Mouse (Mus musculus) left cerebral cortex, adult 11 months (tissue): ENCODE results near the gene B4galt2.

ENCODE experiments used
- DNase-seq: peaks from one replicate; pipeline ENCODE4 v3.0.0; 2022; ENCODE audit warnings: low spot score

B4galt2 gene

DNA sequence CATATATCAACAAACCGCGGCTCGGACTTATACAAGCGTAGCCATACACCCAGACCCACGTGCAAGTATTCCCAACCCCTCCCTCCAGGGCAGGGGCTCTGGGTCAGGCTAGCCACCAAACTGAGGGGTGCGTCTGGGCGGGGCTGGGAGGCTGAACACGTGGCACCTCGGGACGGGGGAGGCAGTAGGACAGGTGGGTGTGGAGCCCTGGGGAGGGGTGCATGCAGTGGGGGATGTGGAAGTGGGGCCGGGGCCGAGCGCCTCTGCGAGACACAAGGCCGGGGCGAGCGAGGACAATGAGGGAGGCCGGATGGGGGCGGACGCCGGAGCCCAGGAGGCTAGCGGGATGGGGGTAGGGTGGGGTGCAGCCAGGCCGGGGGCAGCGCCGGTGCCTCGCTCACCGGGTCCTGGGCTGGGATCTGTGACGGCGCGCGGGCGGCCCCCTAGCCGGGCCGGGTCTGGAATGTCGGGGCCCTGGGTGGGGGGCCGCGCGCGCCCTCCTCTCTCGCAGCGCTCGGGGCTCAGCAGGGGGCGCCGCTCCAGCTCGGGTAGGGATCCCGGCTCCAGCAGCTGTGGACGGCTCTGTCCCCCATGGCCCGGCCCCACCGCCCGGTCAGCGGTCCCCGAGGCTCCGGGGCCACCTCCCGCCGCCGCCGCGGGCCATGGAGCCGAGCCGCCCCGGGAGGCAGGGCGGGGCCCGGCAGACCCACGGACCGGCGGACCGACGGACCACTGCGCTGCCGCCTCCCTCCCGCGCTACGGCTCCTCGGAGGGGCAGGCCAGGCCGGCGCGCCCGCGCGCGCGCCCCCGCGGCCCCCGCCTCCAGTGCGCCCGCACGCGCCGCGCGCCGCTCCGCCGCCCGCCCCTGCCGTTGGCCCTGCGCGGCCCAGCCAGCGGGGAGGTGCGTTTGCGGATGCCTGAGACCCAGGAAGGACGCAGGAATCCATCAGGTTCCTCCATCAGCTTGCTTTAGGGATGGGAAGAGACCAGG, at the start of gene B4galt2:
TSS of gene B4galt2 (minus strand) at position 787 of the 991 bp plus-strand sequence.
- no peak for DNase-seq

DNA sequence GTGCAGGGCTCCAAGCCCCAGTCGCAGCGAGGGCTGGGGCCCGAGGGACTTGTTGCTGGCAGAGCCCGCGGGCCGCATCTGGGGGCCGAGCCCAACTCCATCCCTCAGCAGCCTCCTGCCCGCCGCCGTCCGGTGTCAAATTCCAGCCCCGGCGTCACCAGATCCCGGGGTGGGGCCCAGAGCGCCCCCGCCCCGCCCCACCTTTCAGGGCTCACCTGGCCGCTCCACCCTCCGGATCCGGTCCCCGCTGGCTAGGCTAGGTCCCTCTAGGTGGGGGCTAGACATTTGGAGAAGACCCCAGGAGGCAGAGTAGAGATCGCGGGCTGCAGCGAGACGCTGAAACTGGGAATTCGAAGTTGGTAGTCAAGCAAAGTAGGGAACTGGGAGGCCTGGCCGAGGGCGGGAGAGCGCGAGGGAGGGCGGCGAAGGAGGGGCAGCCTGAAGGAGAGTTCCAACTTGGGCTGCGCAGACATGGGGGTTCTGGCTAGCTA, 46.1 kb upstream of the B4galt2 start, which contains the start of gene Artn:
TSS of gene Artn (minus strand) at position 373 of the 491 bp plus-strand sequence.
- no peak for DNase-seq

DNA sequence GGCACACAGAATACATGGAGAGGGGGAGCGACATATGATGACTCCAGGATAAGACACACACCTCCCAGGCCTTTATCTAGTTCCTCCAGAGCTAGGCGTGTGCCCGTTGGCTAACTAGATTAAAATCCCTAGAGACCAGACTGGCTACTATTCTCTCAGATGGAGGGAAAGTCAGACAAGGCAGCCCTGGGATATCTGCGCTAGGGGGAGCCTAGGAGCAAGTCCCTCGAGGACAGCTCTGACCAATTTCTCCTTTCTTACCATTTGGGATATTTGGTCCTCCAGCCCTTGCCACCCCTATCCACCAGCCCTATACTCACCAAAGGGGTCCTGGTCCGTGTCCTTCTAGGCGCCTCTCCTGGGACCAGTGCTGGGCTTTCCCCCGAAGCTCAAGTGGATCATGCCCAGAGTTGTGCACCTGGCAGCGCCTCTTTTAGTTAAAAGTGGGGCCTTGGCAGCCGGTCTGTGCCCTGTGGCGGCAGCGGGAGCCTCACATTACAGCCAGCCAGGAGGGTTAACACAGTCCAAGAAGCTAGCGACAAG, 45.5 kb upstream of the B4galt2 start:
- DNase-seq, result no peak

DNA sequence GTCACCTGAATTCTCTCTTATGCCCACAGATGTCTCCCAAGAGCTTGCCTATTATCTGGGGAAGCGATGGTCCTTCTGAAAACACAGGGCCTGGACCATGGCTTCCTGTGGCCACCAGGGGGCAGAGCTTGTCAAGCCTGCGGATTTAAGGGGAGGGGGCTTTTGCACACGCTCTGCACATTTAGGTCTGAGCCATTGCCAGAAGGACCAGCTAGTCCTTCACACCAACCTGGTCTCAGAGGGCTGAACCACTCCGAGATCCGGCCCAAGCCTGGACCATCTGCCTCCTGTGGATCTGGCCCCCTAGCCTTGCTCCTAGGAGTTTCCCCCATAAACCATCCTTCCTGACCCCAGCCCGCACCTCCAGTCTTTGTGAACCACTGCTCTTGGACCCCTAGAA, 44.9 kb upstream of the B4galt2 start:
- no peak for DNase-seq

DNA sequence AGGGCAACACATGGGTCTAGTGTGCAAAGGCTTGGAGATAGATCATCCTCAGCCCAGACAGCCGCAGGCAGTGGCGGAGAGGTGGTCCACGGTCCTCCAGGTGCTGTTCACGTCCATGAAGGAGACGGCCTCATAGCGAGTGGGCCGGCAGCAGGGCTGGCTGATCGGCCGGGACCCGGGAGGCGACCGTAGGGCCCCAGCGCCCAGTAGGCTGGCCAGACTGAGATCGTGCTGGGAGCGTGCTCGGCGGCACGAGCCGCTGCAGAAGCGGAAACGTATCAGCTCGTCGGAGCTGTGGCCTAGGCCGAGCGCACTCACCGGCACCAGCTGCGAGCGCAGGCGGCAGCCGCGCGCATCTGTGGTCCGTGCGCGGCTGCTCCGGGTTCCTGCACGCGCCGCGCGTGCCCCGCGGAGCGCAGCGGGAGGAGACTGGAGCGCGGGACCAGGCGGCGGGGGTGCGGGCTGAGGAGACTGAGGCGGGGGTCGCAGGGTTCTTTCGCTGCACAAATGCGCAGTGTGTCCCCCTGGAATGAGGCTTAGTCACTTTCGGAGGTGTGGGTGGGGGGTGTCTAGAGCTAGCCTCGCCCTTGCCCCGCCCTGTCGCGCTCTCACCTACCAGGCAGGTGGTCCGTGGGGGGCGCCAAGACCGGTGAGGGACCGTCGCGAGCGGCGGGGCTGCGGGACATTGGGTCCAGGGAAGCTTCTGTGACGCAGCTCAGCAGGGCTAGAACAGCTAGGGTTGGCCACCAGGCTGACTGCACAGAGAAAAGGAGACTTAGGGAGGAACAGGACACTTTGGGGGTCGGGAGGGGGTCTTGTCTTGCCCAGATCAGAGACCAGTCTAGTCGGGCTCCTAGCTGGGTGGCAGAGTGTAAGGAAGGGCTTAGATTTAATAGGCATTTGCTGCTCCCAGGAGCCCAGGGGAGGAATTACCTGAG, 43.5 kb upstream of the B4galt2 start:
- DNase-seq, result peak; percentile 50

DNA sequence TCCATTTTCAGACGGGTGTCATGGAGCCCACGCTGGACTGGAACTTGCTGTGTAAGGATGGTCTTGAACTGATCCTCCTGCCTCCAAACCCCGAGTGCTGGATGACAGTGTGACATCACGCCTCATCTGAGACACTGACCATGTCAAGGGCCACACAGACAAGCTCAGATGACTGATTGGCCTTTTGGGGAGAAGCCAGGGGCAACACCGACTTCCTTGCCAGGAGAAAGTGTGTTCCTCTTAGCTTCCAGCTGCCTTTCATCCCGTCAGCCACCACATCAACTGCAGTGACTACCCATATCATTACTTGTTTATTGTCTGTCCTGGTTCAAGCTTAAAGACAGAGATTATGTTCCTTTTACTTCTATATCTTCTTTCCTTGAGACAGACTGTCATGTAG, 41.6 kb upstream of the B4galt2 start:
- DNase-seq, result no peak

DNA sequence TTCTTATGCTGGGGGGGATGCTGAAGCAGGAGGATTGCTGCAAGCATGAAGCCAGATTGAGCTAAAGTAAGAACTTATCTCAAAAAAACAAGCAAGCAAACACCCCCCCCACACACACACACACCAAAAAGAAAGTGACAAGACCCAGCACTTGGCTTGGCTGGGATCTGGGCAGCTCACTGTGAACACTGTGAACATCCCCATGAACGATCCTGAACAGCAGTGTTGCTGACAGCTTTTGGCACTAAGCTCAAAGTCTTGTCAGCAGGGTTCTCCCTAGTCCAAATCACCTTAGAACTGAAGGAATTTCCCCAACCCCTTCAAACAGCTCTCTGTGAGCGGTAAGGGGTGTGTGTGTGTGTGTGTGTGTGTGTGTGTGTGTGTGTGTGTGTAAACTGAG, 40.2 kb upstream of the B4galt2 start:
- DNase-seq, result no peak

DNA sequence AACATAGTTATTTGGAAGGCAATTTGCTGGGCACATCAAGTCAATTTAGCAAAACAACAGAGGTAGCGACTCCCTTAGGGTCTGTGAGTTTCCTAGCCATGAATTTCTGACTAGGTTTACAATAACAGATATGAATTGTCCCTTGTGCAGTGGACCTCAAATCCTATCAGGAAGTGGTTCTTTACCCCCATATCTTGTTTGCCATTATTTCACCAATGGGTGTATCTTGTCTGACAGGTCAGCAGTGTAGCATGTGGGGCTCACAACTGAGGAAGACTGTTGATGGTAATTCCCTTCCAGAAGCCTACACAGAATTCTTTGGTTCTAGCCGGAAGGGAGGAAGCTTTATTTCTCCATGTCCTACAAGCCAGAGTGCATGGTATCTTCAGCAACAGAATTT, 38.1 kb upstream of the B4galt2 start:
- DNase-seq, result no peak

DNA sequence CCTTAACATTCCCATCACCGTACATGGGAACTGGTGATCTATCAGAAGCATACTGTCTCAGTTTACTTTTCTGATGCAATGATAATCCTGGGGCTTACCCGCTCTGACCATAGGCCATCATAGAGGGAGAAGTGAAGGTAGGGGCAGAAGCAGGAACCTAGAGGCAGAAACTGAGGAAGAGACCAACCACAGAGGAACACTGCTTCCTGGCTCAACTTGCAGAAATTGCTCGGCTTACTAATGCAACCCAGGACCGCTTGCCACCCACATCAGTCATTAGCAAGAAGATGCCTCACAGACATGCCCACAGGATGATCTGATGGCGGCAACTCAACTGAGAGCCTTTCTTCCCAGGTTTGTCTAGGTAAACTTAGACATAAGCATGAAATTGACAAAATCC, 35.5 kb upstream of the B4galt2 start:
- DNase-seq, result no peak

DNA sequence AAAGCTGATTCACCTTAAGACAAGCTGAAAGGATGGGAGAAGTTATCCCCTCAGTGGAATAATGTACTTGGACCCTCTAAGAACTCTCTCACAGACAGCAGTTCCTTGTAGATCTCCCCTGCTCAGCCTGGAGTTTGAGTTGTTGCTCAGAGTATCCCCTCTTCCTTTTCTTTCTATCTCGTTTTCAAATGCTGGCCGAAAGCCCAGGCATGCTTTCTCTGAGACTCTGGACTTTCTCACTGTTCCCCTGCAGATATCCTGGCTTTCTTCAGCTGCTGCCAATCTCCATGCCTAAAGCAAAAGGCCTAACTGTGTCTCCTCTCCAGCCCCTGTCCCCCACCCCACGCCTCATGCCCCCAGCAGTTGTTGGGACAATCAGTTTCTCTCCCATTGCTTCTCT, 35.0 kb upstream of the B4galt2 start:
- DNase-seq, result no peak

DNA sequence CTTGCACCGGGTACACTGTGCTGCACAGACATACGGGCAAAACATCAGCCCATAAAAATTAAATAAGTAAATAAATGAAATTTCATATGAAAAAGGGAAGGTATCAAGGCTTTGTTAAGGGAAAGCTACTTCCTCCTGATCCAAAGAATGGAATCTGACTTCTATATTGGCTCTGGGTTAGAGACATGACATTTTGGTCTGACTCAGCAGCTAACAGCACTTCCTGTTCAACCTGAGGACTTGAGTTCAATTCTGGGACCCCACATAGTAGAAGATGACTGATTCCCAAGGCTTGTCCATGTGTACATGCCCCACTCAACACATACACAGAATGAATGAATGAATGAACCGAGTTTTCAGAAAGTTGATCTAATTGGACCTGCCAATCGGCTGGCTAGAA, 34.6 kb upstream of the B4galt2 start:
- no peak for DNase-seq

DNA sequence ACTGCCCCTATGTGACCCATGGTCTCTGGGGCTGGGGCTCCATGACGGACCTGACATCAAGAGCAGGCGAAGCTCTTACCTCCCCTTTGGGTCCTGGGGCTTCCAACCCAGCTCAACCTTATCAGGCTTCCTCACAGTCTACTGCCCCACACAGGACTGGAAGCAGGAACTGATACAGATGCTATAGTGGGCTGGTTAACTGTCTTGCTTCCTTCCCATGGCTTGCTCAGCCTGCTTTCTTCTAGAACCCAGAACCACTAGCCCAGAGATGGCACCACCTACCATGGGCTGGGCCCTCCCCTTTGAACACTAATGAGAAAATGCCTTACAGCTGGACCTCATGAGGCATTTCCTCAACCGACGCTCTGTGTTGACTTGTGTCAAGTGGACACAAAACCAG, 34.1 kb upstream of the B4galt2 start:
- DNase-seq, result no peak

DNA sequence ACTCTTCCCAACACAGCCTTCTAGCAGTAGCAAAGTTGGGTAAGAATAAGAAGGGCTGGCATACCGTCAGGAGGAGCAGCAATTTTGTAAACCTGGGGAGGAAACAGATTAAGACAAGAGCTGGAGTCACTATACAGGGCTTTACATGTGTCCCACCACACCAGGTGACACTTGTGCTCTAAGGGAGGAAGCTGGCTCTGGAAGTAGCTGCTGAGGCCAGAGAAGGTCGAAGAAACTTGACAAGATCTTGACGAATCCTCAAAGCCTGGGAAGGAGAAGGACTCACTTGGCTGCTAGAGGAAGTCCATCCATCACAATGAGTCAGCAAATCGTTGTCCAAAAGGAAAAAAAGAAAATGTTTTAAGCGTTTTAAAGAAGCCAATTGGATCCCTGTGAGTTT, 33.1 kb upstream of the B4galt2 start:
- DNase-seq, result no peak

DNA sequence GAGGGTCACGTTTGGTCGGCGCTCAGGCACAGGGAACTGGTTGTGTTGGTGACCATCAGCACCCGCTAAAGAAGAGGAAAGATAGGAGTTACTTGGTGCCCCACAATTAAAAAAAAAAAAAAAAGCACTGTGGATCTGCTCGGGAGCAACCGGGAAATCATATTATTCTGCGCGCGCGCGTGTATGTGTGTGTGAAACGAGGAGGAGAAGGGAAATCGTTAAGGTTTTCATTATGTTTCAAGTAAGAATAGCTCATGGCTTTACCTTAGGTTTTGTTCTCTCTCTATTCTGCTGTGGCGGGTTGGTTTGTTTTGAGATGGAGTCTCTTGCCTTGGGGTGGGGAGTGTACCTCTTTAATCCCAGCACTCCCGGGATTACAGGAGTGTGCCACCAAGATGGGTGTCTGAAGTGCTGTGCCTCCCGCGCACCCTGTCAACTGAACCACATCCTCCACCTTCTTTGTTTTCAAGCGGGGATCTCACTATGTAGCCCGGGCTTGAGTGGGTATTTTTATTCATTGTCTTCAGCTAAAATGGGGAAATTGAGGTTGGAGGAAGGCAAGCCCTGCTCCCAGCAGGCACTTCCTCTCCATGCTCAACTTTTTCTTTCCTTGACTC, 32.3 kb upstream of the B4galt2 start:
- DNase-seq, result no peak

DNA sequence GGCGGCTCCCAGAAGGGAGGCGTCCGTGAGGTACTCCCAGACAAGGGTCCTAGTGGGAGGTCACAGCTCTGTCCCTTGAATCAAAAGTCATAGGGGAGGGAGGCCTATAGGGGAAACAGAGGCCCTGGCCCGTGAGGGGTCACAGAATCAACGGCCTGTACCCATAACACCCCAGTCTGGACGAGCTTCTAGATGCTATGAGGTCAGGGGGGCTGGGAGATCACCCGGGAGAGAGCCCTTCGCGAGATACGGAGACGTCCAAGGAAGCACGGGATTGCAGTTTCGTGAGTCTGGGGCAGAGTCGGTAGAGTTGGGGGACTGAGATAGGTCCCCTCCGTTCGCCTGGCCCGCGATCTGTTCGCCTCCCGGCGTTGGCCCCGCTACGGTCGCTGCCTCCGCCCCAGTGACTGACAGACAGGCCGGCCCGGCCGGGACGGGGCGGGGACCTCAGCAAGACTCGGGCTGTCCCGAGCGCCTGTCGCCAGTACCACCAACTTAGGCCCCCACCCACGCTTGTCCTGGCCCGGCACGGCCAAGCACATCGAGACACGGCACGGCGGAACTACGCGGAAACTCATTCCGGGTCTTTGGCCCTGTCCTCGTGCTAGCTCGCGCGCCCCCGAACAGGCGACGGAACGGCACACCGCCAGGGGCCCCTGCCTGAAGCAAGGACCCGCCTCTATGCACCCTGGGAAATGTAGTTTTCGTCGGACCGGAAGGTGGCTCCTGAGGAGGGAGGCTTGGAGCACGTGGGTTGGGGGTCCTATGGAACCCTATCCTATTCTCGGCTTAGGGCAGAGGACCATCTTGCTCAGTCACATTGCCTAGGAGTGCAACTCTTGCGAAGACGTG, 31.5 kb upstream of the B4galt2 start, which contains the start of gene Ipo13:
TSS of gene Ipo13 (minus strand) at position 409 of the 852 bp plus-strand sequence.
- peak; percentile 85 for DNase-seq

DNA sequence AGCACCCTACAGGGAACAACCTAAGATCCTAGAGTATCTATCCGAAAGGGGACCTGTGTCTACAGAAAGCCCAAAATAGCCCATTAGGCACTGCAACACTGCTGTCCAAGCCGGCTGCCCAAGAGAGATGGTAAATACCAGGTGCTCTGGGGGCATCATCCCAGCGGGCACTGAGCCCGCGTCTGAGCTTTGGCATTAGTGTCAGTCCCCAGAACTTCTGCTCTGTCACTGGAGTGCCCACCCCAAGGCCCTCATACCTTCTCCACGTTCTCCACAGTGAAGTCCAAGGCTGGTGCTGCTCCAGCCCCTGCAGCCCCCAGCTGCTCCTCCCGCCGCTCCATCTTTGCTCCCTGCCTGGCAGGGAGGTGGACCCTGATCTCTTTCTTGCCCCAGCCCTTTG, 30.7 kb upstream of the B4galt2 start:
- no peak for DNase-seq

DNA sequence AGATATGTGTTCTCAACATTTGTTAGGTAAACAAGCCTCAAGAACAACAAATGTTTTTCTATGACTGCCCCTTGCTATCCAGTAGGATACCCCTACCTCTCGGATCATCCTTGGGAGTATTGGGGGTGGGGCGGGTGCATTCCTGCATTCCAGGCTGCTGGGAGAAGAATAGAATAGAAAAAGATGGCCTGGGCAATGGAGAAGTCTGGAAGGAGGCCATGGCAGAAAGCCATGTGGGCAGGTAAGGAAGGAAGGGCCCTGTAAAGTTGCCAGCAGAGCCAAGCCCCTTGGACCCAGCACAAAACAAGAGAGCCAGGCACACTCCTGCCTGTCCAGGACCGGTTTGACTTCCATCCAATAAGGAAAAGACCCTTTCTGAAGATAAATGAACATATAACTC, 30.1 kb upstream of the B4galt2 start:
- DNase-seq, result no peak

DNA sequence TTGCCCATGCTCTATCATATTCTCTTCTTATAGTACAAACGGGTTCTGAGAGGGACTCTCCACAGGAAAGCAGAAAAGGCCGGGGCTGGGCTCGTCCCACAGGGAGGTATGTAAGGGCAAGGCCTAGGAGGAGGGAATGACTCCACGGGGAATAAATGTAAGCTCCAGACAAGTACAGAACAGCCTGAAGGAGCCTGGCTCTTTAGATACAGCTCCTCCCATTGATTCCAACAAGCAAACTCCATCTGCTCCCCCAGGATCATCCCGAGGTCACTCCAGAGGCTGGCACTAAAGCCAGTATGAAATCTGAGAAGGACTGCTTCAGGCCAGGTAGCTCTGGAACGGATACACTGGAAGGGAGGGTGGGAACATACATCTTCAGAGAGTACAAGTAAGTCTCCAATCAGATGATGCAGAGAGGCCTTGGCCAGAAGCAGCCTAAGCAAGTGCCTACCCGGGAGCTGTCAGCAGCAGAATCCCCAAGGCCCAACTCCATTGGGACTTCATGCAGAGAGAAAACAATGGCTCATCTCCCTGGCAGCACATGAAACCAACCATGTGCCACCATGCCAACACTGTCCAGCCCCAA, 29.5 kb upstream of the B4galt2 start:
- DNase-seq, result no peak

DNA sequence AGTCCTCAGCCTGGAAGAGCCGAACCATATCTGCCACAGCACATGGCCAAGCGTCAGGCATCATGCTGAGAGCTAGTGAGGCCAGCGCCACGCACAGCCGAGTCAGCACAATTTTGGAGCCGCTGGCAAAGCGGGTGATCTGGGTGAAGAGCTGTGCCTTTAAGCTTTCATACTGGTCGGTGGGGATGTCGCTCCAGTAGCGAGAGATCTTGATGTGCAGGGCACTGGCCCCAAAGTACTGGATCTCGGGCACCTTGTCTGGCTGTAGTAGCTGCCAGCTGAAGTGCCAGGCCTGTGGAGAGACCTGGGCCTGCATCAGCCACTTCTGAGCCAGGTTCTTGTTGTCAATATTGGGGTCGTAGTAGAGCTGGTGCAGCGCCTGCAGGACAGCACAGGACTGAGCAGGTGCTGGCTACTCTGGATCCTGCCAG, 28.9 kb upstream of the B4galt2 start:
- no peak for DNase-seq

DNA sequence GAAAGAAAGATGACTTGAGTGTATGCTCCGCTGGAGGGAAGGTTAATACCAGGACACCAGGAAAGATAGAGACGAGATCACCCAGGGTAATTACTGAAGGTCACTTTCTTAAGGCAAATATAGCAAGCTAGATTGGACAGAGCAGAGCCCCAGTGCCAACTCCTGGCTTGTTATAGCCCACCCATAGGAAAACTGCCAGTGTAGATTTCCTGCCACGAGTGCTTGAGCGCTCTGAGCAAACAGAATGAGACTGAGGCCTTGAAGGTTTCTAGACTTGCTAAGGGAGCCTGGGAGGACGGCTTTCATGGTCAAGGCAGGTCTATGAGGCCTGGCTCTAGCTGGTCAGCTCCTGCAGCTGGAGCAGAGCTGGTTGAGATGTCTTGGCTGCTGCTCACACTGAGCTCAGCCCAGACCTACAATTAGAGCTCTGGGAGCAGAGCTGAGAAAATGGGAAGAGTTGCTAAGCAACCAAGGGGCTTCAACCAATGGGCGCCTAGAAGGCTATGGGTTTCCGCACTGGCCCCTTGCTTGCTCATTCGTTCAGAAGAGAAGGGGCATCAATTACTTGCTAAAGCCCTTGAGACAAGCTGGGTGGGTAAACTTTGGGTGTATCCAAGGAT, 25.7 kb upstream of the B4galt2 start:
- no peak for DNase-seq
